Mouse (Mus musculus) heart, adult 11 months (tissue): Measurements from ENCODE around the gene Fam243.

ENCODE experiments used
- DNase-seq: peaks from one replicate; pipeline ENCODE4 v3.0.0; 2022

Gene Fam243

DNA sequence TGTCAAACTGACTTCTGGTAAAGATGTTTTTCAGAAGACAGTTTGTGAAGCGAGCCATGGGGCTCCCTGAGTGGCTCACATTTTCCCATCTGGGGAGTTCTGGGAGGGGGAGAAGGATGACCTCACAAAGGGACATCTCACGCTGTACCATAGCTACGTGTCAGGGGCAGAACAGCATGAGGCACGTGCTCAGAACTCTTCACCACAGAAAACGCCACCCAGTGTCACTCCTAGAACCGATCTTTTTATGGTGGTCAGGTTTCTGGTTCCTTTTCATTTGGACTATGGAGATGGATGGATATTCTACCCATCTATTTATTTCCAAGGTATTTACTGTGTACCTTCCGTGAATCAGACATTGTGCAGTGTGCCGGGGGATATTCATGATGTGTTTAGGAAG, at the start of gene Fam243:
Gene Fam243 (minus strand): TSS at position 101 of the 400 bp plus-strand sequence.
- DNase-seq = no peak

DNA sequence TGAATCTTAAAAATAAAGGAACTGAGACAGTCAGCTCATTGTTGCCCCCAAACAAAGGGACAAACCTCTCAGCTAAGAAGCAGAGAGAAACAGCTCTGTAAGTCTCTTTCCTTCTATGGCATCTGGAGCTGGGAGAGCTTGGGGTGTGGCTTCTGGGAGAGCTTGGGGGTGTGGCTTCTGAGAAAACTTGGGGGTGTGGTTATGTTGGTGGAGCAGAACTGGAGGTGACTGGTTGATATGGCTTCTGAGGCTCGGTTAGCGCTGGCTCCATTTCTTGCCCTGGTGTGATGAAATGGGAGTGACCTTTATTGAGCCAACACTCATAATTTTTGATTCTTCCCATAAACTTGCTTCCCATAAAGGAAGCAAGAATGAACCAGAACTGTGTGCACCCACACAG, 48.0 kb upstream of the Fam243 start:
- no peak for DNase-seq

DNA sequence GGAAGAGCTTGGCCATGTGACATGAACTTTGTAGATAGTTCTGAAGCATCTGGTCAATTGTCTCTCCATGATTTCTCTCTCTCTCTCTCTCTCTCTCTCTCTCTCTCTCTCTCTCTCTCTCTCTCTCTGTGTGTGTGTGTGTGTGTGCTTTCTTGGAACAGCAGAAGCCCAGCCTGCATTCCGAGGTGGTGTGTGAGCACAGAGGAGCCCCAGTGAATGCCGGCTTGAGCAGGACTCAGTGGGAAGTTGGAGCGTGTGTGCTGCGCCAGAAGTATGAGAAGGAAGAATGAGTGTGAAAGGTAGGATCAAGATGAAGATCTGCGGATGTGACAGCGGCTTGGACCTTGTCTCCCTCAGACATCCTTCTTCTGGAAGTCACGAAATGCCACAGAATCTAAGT, 44.2 kb upstream of the Fam243 start:
- DNase-seq = no peak

DNA sequence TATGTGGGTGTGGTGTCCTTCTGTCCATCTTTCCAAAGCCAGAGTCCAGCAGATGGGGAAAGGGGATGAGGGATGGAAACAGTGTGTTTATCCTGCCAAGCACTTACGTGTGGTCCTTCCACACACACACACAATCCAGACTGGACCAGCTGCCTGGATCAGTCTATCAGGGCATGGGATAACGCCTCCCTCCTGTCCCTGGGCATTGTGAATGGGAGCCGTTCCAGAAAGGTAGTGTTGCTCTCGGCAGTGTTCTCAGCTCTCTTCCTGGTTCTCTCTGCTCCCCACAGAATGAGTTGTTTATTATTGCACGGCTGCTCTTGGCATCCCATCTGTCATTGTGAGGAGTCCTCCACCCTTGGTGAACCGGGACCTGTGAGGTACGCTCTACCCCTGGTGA, 39.5 kb upstream of the Fam243 start:
- DNase-seq = no peak

DNA sequence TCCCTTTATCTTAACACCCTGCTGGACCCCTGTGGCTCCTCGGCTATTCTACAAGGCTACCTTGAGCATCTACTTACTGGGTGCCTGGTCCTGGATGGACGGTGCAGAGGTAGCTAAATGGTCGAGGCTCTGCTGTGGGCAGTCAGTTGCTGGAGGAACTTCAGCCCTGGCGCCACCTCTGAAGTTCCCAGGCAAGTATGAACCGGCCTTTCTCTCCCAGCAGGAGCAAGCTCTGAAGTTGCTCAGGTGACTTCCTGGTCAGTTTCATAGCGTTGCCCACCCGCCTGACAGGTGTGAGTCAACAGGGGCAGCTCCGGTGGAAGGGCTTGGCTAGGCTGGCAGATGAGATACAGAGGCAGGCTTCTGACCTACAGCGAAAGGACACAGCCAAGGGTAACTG, 38.0 kb upstream of the Fam243 start, which contains the start of gene Kcne1:
Gene Kcne1 (minus strand): TSS at position 240 of the 400 bp plus-strand sequence.
- DNase-seq = no peak

DNA sequence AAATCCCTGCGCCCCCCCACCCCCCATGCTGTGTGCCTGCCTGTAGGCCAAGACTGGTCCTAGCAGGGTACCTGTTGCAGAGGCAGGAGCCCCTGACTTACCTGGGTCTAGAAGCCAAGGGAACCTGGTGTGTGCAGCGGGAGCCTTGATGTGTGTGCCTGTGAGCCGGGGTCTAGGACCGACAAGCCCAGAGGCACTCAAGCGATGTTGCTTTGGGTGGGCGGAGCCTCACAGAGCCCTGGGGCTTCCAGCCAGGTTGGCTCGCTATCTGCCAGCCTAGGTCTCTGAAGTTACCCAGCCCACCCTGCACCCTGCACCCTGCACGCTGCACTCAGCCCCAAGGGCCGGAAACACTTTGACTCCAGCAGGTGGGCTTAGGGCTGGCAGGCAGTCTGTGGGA, 37.5 kb upstream of the Fam243 start:
- DNase-seq = no peak

DNA sequence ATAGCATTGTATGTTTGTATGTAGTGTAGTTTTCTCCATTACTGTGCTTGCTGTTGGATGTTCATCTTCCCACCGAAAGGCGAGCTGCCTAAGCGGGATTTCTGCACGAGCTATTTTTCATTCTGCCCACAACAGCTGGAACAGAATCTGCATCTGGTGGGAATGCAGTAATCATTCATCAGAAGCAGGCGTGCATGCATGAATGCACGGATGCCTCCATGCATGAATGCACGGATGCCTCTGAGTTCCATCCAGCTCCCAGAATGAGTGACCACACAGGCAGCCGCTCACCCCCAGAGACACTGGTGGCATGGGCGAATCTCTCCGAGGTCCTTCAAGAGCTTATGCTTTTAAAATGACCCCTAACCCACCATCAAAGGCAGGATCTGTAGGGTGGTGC, 36.3 kb upstream of the Fam243 start:
- DNase-seq = no peak

DNA sequence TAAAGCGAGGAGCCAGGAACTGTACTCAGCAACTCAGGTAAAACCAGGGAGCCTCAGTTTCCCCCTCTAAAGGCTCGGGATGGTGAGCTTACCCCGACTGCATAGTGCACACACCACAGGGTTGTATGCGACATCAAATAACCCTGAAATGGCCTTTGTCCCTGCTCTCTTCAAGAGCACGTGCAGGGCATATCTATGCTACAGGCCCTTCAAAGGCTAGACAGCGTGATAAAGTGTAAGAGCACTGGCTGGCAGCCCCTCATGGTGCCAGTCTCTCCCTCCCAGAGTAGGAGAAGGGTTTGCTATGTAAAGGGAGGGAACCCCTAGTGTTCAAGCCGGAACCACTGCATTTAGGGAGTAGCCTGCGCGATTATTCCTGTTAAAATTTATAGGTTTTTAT, 35.8 kb upstream of the Fam243 start:
- no peak for DNase-seq

DNA sequence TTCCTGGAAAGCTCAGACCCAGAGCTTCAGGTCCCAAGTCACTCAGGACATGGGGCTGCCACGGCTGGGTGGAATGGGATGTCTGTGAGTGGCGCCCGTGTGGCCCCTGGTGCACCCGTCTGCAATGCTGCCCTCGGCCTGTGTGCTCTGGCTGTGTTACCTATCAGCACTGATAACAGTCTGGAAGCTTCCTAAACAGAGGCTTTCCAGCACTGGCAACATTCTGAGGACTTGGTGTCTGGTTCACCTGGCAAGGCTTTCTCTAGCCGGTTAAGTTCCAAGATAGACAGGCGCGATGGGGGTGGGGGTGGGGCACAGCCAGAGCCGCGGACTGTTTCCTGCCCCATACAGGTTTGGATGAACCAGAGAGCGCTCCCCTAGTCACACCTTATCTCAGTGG, 34.7 kb upstream of the Fam243 start:
- no peak for DNase-seq

DNA sequence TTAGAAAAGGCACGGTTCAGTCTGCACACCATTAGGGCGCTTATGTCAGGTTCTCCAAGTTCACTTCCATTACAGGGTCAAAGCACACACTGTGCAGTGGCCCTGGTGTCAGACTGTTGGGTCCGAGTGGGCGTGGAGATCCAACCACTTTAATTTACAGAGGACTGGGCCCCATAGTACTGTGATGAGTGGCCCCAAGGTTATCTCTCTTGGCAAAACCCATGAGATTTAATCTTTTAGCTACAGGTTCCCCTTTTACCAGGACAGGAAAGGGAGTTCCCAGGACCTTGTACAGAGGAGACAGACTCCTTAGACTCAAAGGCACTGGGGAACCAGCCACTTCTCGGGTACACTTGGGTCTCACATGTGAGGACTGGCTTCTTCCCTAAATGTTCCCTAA, 34.1 kb upstream of the Fam243 start:
- no peak for DNase-seq

DNA sequence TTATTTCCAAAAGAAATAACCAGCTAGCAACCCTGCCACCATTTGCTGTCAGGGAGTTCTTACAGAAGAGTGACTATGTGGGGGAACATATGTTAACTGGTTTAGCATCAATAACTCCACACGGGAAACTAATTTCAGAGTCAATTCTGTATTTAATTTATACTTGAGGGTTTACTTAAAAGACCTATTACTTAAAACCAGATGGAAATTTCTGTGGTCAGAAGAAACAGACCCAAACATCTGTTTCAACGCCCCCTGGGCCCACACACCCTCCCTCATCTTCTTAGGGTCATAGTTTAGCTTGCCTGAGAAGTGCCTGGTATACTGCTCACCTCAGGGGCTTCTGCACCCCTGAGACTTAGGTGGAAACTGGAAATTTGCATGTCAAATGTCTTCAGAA, 32.7 kb upstream of the Fam243 start:
- no peak for DNase-seq

DNA sequence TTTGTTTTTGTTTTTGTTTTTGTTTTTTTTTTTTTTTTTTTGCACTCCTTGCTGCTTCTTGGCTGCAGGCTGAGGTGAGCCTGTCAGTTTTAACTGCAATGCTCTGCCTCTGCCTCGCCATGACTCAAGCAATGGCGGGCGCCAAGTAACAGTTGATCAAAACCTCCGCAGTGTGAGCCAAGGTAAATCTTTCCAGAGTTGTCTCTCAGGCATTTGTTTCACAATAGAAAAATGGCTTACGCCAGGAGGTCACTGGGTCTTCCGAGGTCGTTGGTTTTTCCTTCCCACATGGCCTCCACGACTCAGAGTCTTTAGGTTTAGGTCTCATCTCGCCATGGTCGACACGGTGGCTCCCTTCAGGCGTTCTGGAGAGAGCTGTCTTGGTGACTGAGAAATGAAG, 32.1 kb upstream of the Fam243 start:
- peak; percentile 82 for DNase-seq

DNA sequence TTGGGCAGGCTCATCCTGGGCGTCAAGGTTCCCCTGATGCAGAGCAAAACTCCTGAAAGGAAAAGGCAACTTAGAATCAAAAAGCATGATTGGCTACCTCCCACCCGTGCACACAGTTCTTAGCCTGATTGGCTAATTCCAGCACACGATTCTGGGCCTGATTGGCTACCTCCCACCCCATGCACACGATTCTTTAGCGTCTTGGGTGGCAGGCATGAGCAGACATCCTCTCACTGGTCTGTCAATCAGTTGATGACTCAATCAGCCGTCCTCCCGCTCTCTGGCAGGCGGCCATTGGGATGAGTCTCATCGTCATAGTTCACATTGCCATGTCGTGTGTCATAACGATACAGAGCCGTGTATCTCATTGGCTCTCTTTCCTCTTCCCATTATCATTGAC, 27.7 kb upstream of the Fam243 start:
- DNase-seq = peak; percentile 86

DNA sequence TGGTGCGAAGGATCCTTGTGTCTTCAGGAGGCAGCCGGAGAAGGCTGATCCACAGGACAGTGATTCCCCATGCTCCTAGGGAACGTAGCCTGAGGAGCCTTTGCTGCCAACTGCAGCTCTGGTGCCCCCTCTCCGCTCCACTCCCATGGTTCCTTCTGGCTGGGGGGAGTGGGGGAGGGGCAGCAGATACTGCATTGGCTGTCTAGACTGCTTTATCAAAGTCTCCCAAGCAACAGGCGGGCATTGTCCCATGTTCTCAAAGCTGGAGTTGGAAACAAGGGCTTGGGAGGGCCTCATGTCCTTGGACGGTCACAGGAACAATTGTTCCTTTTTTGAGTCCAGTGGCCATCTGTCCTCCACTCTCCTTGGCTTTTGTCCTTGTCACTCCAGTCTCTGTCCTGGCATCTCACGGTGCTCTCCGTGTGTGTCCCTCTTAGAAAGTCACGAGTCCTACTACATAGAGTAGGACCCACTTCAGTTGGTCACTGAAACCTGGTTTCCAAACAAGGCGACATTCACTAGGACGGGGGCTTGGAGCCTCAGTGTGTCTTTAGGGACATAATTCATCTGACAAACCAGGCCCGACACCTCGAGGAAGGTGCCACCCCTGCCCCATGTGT, 25.2 kb upstream of the Fam243 start:
- peak; percentile 97 for DNase-seq

DNA sequence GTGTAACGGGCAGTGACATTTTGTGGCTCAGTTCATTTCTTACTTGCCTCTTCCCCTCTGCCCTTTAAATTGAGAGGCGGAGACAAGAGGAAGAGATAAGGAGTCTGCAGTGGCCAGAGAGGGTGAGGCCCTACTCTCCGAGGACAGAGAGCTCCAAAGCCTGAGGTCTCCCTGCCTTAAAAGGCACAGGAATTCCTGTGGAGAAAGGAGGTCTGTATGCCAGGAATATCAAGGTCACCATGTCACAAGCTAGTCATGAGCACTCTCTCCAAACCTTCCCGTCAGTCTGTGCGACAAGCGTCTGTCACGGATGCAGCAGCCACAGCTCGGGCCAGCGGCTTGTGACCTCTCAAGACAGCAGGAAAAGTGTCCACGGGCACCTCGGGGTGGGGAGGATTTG, 23.9 kb upstream of the Fam243 start:
- DNase-seq = peak; percentile 96

DNA sequence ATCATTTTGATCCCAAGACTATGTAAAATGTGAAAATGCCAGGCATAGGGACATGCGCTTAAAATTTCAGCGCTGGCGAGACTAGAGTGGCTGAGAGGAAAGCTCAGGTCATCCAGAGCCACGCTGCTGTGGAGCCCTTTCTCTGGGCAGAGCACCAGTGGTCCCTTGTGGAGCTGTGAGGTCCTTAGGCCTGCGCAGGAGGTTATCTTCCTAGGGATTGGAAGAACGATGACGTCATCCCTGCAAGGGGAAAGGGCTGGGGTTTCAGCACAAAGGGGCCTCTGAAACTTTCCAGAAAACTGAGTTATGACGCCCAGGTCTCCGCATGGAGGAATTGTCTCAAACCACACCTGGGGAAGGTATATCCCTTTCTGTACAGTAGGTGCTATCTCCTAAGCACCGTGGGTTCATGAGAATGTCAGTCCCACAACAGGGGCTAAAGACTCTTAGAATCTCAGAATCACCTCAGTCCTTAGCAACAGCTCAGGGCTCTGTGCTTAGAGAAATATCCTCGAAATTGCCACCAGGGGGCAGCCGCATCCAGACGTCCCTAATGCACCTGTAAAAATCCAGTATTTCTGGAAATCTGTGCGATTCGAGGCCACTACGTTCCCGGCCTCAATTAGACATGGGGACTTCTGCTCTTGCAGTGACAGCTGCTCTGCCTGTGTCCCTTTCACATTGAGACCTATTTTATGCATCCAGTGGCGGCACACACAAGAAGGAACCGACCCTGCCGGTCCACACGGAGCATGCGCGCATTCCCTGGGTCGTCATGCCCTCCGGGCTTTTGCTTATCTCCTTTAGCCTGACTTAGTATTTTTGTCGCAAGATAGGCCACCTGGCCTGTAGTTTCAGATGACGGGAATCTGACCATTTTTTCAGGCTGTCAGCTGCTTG, 19.6 kb upstream of the Fam243 start:
- peak; percentile 94 for DNase-seq

DNA sequence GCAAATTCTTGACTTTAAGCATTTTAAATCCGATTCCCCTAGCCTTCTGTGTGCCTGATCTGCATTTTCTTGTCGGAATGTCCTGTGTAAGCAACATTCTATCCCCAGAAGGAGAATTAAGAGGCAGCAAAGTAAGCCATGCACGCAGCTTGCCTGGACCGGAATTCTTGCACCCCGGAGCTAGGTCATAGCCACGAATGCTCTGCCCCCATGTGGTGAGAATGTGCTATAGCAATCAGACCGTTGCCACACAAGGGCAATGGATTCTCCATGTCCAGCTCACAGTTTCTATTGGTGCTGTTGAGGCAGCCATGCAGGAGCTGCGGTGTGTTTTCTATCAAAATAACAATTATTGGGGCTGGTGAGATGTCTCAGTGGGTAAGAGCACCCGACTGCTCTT, 15.0 kb upstream of the Fam243 start:
- DNase-seq = peak; percentile 92

DNA sequence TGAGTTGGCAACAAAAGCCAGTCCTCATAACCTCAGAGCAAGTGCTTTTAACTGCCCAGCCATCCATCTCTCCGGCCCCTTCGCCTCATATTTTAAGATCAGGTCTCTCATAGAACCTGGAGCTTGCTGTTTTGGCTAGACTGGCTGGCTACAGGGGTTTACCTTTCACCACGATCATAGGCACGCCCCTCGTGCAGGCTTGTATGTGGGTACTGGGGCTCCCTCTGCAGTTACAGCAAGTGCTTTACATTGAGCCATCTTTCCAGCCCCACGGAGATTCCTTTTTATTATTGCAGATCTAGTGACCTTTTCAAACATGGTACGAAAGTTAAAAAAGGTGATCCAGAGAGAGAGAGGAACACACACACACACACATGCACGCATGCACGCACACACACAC, 13.4 kb upstream of the Fam243 start:
- DNase-seq = no peak

DNA sequence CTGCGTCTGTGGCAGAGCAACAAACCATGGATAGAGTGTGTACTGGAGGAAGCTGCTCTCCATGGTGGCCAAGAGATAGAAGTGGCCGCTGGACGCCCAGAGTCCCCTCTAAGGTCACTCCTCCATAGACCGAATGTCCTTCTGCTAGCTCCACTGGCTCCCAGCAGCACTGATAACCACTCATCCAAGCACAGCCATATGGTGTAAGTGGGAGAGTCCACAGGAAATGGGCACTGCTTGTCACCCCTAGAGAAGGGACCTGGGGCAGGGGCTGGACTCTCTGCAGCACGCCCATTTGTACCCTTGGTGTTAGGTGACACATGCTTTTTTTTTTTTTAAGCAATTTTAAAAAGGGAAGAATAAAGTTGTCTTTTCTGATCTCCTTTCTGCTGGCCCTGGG, 9.7 kb upstream of the Fam243 start:
- peak; percentile 86 for DNase-seq

DNA sequence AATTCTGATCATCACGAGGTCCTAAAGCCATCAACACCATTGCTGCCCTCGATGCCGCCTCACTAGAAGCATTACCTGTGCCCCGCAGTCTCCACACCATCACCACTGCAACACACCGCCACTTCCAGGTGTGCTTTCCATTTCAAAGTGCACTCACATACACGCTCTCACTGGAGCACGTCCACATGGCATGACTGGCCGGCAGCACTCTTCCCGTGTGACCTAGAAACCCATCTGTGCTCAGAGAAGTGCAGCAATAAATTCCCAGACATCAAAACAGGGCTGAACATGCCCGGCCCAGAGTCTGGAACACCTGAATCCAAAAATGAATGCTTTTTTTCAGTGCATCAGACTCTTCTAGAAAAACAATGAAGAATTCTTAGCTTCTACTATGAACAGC, 6.7 kb upstream of the Fam243 start:
- no peak for DNase-seq

DNA sequence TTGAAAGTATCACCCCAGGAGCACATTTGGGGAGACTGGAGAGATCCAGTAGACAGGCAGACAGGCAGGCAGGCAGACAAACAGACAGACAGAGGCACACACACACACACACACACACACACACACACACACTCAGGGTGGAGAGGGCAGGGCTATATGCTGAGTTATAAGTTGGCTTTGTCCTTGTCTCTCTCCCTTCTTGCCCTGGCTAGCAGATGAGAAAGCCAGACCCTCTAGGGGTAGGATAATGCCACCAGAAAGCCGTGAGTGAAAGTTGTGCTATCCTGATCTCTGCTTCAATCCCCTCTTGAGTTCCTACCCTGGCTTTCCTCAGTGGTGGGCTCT, 3.8 kb upstream of the Fam243 start:
- no peak for DNase-seq

DNA sequence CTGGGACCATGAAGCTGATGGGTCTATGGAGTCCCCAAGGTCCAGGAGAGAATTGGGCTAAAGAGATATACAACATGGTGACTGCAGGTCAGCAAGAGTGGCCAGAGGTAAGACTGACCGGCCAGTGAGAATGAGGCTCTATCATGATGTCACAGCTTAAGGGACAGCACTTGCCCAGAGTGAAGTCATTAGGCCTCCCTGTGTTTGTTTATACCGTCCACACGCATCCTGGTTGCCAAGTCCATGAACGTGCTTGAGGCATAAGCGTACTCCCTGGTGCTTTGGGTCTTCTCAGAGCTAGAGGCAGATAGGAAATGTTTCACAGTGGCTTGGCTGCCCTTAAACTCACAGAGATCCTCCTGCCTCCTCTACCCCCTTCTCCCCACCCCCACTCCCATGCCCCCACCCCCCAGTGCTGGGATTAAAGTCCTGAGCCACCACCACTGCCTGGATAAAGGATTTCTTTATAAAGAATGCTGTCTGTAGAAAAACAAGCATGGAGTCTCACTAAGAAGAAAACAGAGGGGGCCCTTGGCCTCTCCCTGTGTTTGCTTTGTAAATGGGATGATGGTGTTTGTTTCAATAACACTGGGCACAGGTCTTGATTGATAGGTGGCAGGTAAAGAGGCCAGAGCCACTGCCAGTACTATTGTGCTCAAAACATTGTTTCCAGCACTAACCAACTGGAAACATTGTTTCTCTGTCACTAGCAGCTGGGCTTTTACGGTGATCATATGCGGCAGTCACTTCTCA, 3.2 kb upstream of the Fam243 start:
- DNase-seq = no peak

DNA sequence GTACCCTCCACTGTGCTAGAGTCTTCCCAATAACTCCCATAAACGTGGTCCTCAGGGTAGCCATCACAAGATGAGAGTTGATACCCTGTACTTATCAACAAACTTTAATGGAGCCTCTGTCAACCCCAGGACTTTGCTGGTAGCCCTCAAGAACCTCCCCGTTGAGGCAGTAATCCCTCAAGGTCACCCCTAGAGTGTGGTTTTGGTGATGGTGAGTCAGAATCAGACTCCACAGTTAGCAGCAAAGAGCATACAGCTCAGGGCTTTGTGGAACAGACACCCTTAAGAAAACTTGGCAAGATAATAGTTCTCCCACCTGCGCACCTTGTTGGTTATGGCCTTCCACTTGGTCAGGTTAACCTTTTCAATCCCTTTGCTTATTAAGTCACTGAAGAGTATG, 880 bp downstream of the Fam243 start:
- no peak for DNase-seq
